Comparison of ENCODE assay signal across 8 mouse cellular contexts in the genomic region with DNA sequence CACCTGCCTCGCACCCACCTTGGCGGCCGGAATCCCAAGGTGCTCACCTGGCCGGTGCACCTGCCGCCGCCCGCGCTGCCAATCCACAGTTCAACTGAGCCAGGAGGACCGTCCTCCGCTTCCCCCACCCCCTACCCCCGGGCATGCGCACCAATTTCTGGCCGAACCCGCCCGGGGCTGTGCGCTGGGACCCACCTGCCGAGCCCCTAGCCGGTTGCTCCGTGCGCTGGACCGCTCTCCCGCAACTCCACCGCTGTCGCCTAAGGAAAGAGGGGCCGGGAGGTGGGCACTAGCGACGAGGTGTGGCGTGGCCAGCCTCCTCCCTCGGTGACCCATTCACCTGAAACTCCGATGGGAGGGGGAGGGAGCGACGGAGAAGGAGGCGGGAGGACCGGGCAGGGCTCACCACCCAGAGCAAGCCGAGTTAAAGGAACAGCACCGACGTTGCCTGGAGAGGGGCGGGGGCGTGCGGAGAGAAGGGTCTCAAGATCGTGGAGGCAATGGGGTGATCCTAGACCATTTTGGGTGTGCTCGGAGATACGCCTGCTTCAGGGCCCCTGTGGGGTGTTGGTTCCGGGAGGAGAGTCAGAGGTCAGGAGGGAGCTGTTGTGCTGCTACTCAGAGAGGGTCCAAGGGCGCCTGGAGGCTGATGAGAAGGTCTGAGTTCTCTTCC. TPM values are rescaled to one million over a fixed set of nuclear protein-coding genes. Genes with fewer than 3 reads are reported as not detected.
DNase-seq lines count a peak whose midpoint lies in the region; ATAC-seq lines count a peak whose summit lies in the region.

A gene (minus strand): TSS at position 350 of the 673 bp plus-strand sequence.

- peak; percentile 91 for DNase-seq in heart, adult 11 months
- DNase-seq in heart, postnatal 25 days (ENCODE audit: low spot score): no peak
- DNase-seq in embryo, embryonic 10 days (ENCODE audit: low spot score): peak; percentile 43
- DNase-seq in kidney, postnatal 14 days: peak; percentile 85
- no peak for DNase-seq in thymus, postnatal 0 days (ENCODE audit: low spot score)

- H3K4me1 ChIP-seq in heart, embryonic 14.5 days (ENCODE audit: control insufficient read depth in 2 of 2, insufficient read depth in 2 of 2, low read length in 2 of 2): peaks cover 0 to 4% of the 10 kb centered on the region in 2 experiments; a peak in 1 of 4 replicates
- H3K4me1 ChIP-seq in liver, embryonic 16.5 days (ENCODE audit: control insufficient read depth, low read depth, low read length): no peaks in the 10 kb centered on the region
- H3K4me1 ChIP-seq in neural tube, embryonic 15.5 days: peaks cover 23% of the 10 kb centered on the region

- peak within 1 kb of the TSS; percentile 54 to 55 for H3K4me3 ChIP-seq in heart, embryonic 14.5 days (ENCODE audit: control insufficient read depth in 1 of 2, insufficient read depth in 1 of 2, low read depth in 1 of 2, low read length in 2 of 2)
- peak within 1 kb of the TSS; percentile 65 for H3K4me3 ChIP-seq in liver, embryonic 16.5 days (ENCODE audit: low read depth, low read length)
- peak within 1 kb of the TSS; percentile 68 for H3K4me3 ChIP-seq in neural tube, embryonic 15.5 days (replicated peaks)

- WGBS in heart, embryonic 14.5 days: under 1% methylated on average over 44 of the region's 45 CpGs
- WGBS in liver, embryonic 16.5 days (ENCODE audit: insufficient replicate concordance): under 1% methylated on average over 45 of the region's 45 CpGs
- WGBS in neural tube, embryonic 15.5 days: under 1% methylated on average over 45 of the region's 45 CpGs

- peak within 1 kb of the TSS; percentile 49 for H3K9ac ChIP-seq in heart, embryonic 14.5 days (ENCODE audit: low read length)
- peak within 1 kb of the TSS; percentile 60 for H3K9ac ChIP-seq in liver, embryonic 16.5 days (ENCODE audit: low read depth, low read length)
- H3K9ac ChIP-seq in neural tube, embryonic 15.5 days (replicated peaks): peak within 1 kb of the TSS; percentile 52

- intact Hi-C loops in heart, postnatal 25 days (cut with DNase I): no loop called here

- H3K27me3 ChIP-seq in heart, embryonic 14.5 days (ENCODE audit: control insufficient read depth, insufficient read depth, low read length): peaks cover 37% of the 10 kb centered on the region
- H3K27me3 ChIP-seq in liver, embryonic 16.5 days (ENCODE audit: control insufficient read depth, insufficient read depth, low read depth, low read length): peaks cover 41% of the 10 kb centered on the region
- peaks cover 48% of the 10 kb centered on the region for H3K27me3 ChIP-seq in neural tube, embryonic 15.5 days (replicated peaks)

- H3K4me2 ChIP-seq in heart, embryonic 14.5 days (ENCODE audit: low read length): peak within 1 kb of the TSS; percentile 100
- peak within 1 kb of the TSS; percentile 67 for H3K4me2 ChIP-seq in liver, embryonic 16.5 days (ENCODE audit: low read depth, low read length)
- H3K4me2 ChIP-seq in neural tube, embryonic 15.5 days: peak within 1 kb of the TSS; percentile 100

- H3K36me3 ChIP-seq in heart, embryonic 14.5 days (ENCODE audit: control insufficient read depth, insufficient read depth, low read length): no peaks in the 10 kb centered on the region
- H3K36me3 ChIP-seq in liver, embryonic 16.5 days (ENCODE audit: control insufficient read depth, insufficient read depth): no peaks in the 10 kb centered on the region
- no peaks in the 10 kb centered on the region for H3K36me3 ChIP-seq in neural tube, embryonic 15.5 days

- no peak within 1 kb of the TSS for H3K27ac ChIP-seq in heart, embryonic 14.5 days (replicated peaks in 1 of 2; ENCODE audit: control insufficient read depth in 1 of 2, insufficient read depth in 1 of 2, low read depth in 2 of 2, low read length in 2 of 2)
- peak within 1 kb of the TSS; percentile 41 for H3K27ac ChIP-seq in liver, embryonic 16.5 days (ENCODE audit: low read length)
- no peak within 1 kb of the TSS for H3K27ac ChIP-seq in neural tube, embryonic 15.5 days (replicated peaks)

- ATAC-seq in heart, embryonic 14.5 days (ENCODE audit: insufficient number of reproducible peaks, insufficient read depth, low FRiP score, low read depth): 0 out of 2 replicates have a peak, but pooled peaks have one; percentile 26
- peak; percentile 82 for ATAC-seq in liver, embryonic 16.5 days (ENCODE audit: low read depth)
- peak; percentile 89 for ATAC-seq in neural tube, embryonic 15.5 days (ENCODE audit: low FRiP score)

- H3K9me3 ChIP-seq in heart, embryonic 14.5 days (ENCODE audit: control insufficient read depth, low read length): no peaks in the 10 kb centered on the region
- no peaks in the 10 kb centered on the region for H3K9me3 ChIP-seq in liver, embryonic 16.5 days (replicated peaks; ENCODE audit: control insufficient read depth, low read length)
- H3K9me3 ChIP-seq in neural tube, embryonic 15.5 days (replicated peaks): no peaks in the 10 kb centered on the region

RNA-seq across cellular contexts. Expression of the gene that starts here (rescaled TPM):
- under 1 TPM; 0.36 to 0.49 TPM for total RNA-seq in heart, postnatal 25 days (2021)
- polyA plus RNA-seq in heart, embryonic 14.5 days (2014; fragmentation: Nextera tagmentation; extraction: Ambion mirVana): 2.0 and 2.1 TPM in 2 replicates
- 12.9 and 15.1 TPM in 2 replicates for polyA plus RNA-seq in liver, embryonic 16.5 days (2015; fragmentation: Nextera tagmentation; extraction: Ambion mirVana)
- polyA plus RNA-seq in neural tube, embryonic 15.5 days (2015; fragmentation: Nextera tagmentation; extraction: Ambion mirVana): 6.7 and 13.2 TPM in 2 replicates
- polyA plus RNA-seq in thymus, postnatal 0 days (2015; fragmentation: Nextera tagmentation; extraction: Ambion mirVana): 1.6 and 2.2 TPM in 2 replicates

Comparison
In these comparisons a context has a peak if more than half of its experiments do, and no peak if none do; other contexts are left out.
1. DNase-seq: peak in heart, adult 11 months (single experiment), embryo, embryonic 10 days (single experiment) and kidney, postnatal 14 days (single experiment); none in heart, postnatal 25 days (single experiment) and thymus, postnatal 0 days (single experiment).
2. ATAC-seq: peak in every context shown above with its lines; median percentile 89 in neural tube, embryonic 15.5 days; 82 in liver, embryonic 16.5 days; 26 in heart, embryonic 14.5 days.
3. Peak in every context shown above with its lines, with median percentiles within 50 percentile points of each other: H3K4me2 ChIP-seq, H3K4me3 ChIP-seq and H3K9ac ChIP-seq.